Mouse (Mus musculus): ENCODE measurements around the gene Cd7. TPM values are rescaled to one million over a fixed set of nuclear protein-coding genes. Genes with fewer than 3 reads are reported as not detected.

Cd7 gene
- 1.8 and 2.3 TPM in 2 replicates for total RNA-seq (2023)

GRCm38 (mm10) chr11:121039302-121039701, at the start of gene Cd7:
Gene Cd7 (minus strand): TSS chr11:121039418.

GRCm38 (mm10) chr11:121081120-121081519, 41.9 kb upstream of the Cd7 start, which contains the start of gene Sectm1a:
Gene Sectm1a (minus strand): TSS chr11:121081220.

GRCm38 (mm10) chr11:121063379-121063778, 24.2 kb upstream of the Cd7 start, which contains the start of gene Sectm1b:
Gene Sectm1b (minus strand): TSS chr11:121063569.

GRCm38 (mm10) chr11:120990951-120991526, 48.2 kb downstream of the Cd7 start, which contains the start of gene Csnk1d:
Gene Csnk1d (minus strand): TSS chr11:120991330.

Other genes with a start within 250 kb of the Cd7 start
- gene Dus1l, start 243.0 kb downstream of the Cd7 start, total RNA-seq (2023): 23.4 and 32.1 TPM in 2 replicates
- gene Fasn, start 214.9 kb downstream of the Cd7 start, total RNA-seq (2023): 18.5 and 25.7 TPM in 2 replicates
- gene Ccdc57, start 106.5 kb downstream of the Cd7 start, total RNA-seq (2023): 3.4 and 4.2 TPM in 2 replicates
- 470 and 646 TPM in 2 replicates for gene Slc16a3, start 90.9 kb downstream of the Cd7 start, total RNA-seq (2023)
- 144 and 149 TPM in 2 replicates for gene Csnk1d, start 48.1 kb downstream of the Cd7 start, total RNA-seq (2023)
- not detected in 2 replicates for gene Sectm1b, start 24.2 kb upstream of the Cd7 start, total RNA-seq (2023)
- not detected in 2 replicates for gene Sectm1a, start 41.8 kb upstream of the Cd7 start, total RNA-seq (2023)
- not detected in 2 replicates for gene Tex19.2, start 79.3 kb upstream of the Cd7 start, total RNA-seq (2023)
- not detected in 2 replicates for gene Tex19.1, start 106.7 kb upstream of the Cd7 start, total RNA-seq (2023)
- not detected in 2 replicates for gene Uts2r, start 120.9 kb upstream of the Cd7 start, total RNA-seq (2023)
- 3.1 and 4.5 TPM in 2 replicates for gene Hexdc, start 165.0 kb upstream of the Cd7 start, total RNA-seq (2023)
- 2.1 and 3.6 TPM in 2 replicates for gene Ogfod3, start 165.3 kb upstream of the Cd7 start, total RNA-seq (2023)
- gene Cybc1, start 189.9 kb upstream of the Cd7 start, total RNA-seq (2023): 55.4 and 64.7 TPM in 2 replicates
- 40.1 and 41.0 TPM in 2 replicates for gene Narf, start 197.8 kb upstream of the Cd7 start, total RNA-seq (2023)
- gene Foxk2, start 220.6 kb upstream of the Cd7 start, total RNA-seq (2023): 14.2 TPM in 2 replicates